Mouse (Mus musculus) small intestine, adult 2 months (tissue): ENCODE results near the gene Insrr. TPM values are rescaled to one million over a fixed set of nuclear protein-coding genes. Genes with fewer than 3 reads are reported as not detected.

Source experiments
- H3K27ac ChIP-seq: fragments of 200-500 bp; 2 replicates; pipeline ENCODE4 v1.5.1; 2012; ENCODE audit warnings: low read depth, low read length, control low read depth, inconsistent platforms; ENCODE audit not compliant: insufficient read depth
- H3K27me3 ChIP-seq: fragments of 200-500 bp; 2 replicates; pipeline ENCODE4 v1.6.1; 2012; ENCODE audit warnings: mild to moderate bottlenecking, moderate library complexity, low read length, inconsistent platforms; ENCODE audit not compliant: control insufficient read depth, insufficient read depth
- H3K36me3 ChIP-seq: fragments of 200-500 bp; 2 replicates; pipeline ENCODE4 v1.6.1; 2012; ENCODE audit warnings: mild to moderate bottlenecking, low read length, control low read depth, inconsistent platforms; ENCODE audit not compliant: control insufficient read depth, insufficient read depth
- H3K4me1 ChIP-seq: fragments of 200-500 bp; 2 replicates; pipeline ENCODE4 v1.6.1; 2012; ENCODE audit warnings: low read length, inconsistent platforms, mixed read lengths; ENCODE audit not compliant: control insufficient read depth, insufficient read depth, insufficient read length
- H3K4me3 ChIP-seq: fragments of 200-500 bp; 2 replicates; pipeline ENCODE4 v1.5.1; 2012; ENCODE audit warnings: low read depth, mild to moderate bottlenecking, control low read depth, inconsistent platforms, low read length, moderate library complexity
- CTCF ChIP-seq: fragments of 200-500 bp; IDR thresholded peaks from 2 replicates; pipeline ENCODE4 v1.5.1; 2012; ENCODE audit warnings: low read depth, mild to moderate bottlenecking, control low read depth, inconsistent platforms, low read length, moderate library complexity, mixed read lengths; ENCODE audit not compliant: insufficient replicate concordance, insufficient read length; ENCODE audit errors: extremely low read depth
- POLR2A ChIP-seq: fragments of 200-500 bp; IDR thresholded peaks from 2 replicates; pipeline ENCODE4 v1.6.1; 2012; ENCODE audit warnings: low read depth, mild to moderate bottlenecking, control low read depth, inconsistent platforms, low read length, moderate library complexity
- WGBS: fragments of 180-500 bp; shearing (Covaris S2); methylation state at CpG from one replicate; pipeline ENCODE4 v1.1.7; 2018; 5-methylcytosine and 5-hydroxymethylcytosine counted together
- polyA plus RNA-seq: library from polyadenylated mRNA; depleted of rRNA; stranded (reverse); fragments of >200 nt; gene quantifications from 2 replicates; pipeline ENCODE4 v1.2.3, GENCODE M21; 2012

Gene Insrr
- polyA plus RNA-seq, 1 experiment: 2.6 TPM

GRCm38 (mm10) chr3:87765631-87766283 is 31.0 kb upstream of the Insrr start:
- Histone ChIP-seq H3K4me3 (no peak overlapping the region), H3K4me1 (peaks cover 24% of the 10 kb centered on the region), H3K27ac (peak overlapping the region; percentile 44), H3K27me3 (peaks cover 2% of the 10 kb centered on the region; the same call in 1 of the 2 replicates), H3K36me3 (no peaks in the 10 kb centered on the region)
- TF ChIP-seq CTCF (no peak), POLR2A (no peak)
- WGBS: 82% methylated on average over 5 of the region's 5 CpGs

GRCm38 (mm10) chr3:87766284-87766667 is 30.5 kb upstream of the Insrr start:
- 67% methylated on average over 3 of the region's 3 CpGs for WGBS
- H3K4me3 ChIP-seq: no peak overlapping the region
- H3K36me3 ChIP-seq: no peaks in the 10 kb centered on the region
- H3K27ac ChIP-seq: no peak overlapping the region
- H3K4me1 ChIP-seq: peaks cover 23% of the 10 kb centered on the region
- H3K27me3 ChIP-seq: peaks cover 2% of the 10 kb centered on the region; the same call in 1 of the 2 replicates
- TF ChIP-seq POLR2A (no peak), CTCF (no peak)

- Histone ChIP-seq H3K27me3 (peaks cover 2% of the 10 kb centered on the region; the same call in 1 of the 2 replicates), H3K27ac (peak overlapping the region; percentile 49), H3K4me3 (peak overlapping the region; percentile 73), H3K36me3 (no peaks in the 10 kb centered on the region), H3K4me1 (peaks cover 16% of the 10 kb centered on the region)
- WGBS: 67% methylated on average over 8 of the region's 8 CpGs
- TF ChIP-seq POLR2A: no peak
- TF ChIP-seq CTCF: no peak
Observed at GRCm38 (mm10) chr3:87767764-87768163, 29.0 kb upstream of the Insrr start.

GRCm38 (mm10) chr3:87768431-87768830 is 28.3 kb upstream of the Insrr start:
- peak overlapping the region; percentile 73 for H3K4me3 ChIP-seq
- H3K27ac ChIP-seq: peak overlapping the region; percentile 67
- H3K36me3 ChIP-seq: no peaks in the 10 kb centered on the region
- TF ChIP-seq CTCF (no peak), POLR2A (no peak)
- H3K4me1 ChIP-seq: peaks cover 13% of the 10 kb centered on the region
- WGBS: 57% methylated on average over 6 of the region's 6 CpGs
- peaks cover 2% of the 10 kb centered on the region; the same call in 1 of the 2 replicates for H3K27me3 ChIP-seq

- Histone ChIP-seq H3K27ac (peak overlapping the region; percentile 67), H3K36me3 (no peaks in the 10 kb centered on the region), H3K4me1 (peaks cover 12% of the 10 kb centered on the region), H3K27me3 (peaks cover 2% of the 10 kb centered on the region; the same call in 1 of the 2 replicates), H3K4me3 (peak overlapping the region; percentile 73)
- WGBS: 2% methylated on average over 37 of the region's 37 CpGs
- TF ChIP-seq CTCF (peak; percentile 77), POLR2A (peak; percentile 62)
Observed at GRCm38 (mm10) chr3:87768844-87769243, 27.9 kb upstream of the Insrr start.

- H3K4me1 ChIP-seq: peaks cover 9% of the 10 kb centered on the region
- peaks cover 2% of the 10 kb centered on the region; the same call in 1 of the 2 replicates for H3K27me3 ChIP-seq
- no peak overlapping the region for H3K4me3 ChIP-seq
- no peaks in the 10 kb centered on the region for H3K36me3 ChIP-seq
- TF ChIP-seq POLR2A: no peak
- TF ChIP-seq CTCF: no peak
- no peak overlapping the region for H3K27ac ChIP-seq
- 76% methylated on average over 8 of the region's 8 CpGs for WGBS
Observed at GRCm38 (mm10) chr3:87769506-87769905, 27.2 kb upstream of the Insrr start.

GRCm38 (mm10) chr3:87770280-87770679 is 26.5 kb upstream of the Insrr start:
- Histone ChIP-seq H3K27ac (no peak overlapping the region), H3K4me3 (no peak overlapping the region), H3K36me3 (no peaks in the 10 kb centered on the region), H3K27me3 (peaks cover 2% of the 10 kb centered on the region; the same call in 1 of the 2 replicates), H3K4me1 (peaks cover 7% of the 10 kb centered on the region)
- TF ChIP-seq POLR2A: no peak
- TF ChIP-seq CTCF: peak; percentile 14; the same call in 1 of the 2 replicates
- WGBS: 2% methylated on average over 4 of the region's 4 CpGs
